Mouse (Mus musculus): ENCODE data around the gene T.

Gene T

GRCm38 (mm10) chr17:8433121-8433977, 874 bp upstream of the T start:
- no peak for DNase-seq (ENCODE audit: low read depth)

- no peak for DNase-seq (ENCODE audit: low read depth)
These were observed 2.0 kb downstream of the T start for GRCm38 (mm10) chr17:8436184-8436583.

- no peak for DNase-seq (ENCODE audit: low read depth)
These were observed 9.8 kb downstream of the T start for GRCm38 (mm10) chr17:8444062-8444461.

- DNase-seq (ENCODE audit: low read depth) = no peak
These were observed 13.5 kb downstream of the T start for GRCm38 (mm10) chr17:8447676-8448192.

GRCm38 (mm10) chr17:8448324-8448723, 14.1 kb downstream of the T start:
- DNase-seq (ENCODE audit: low read depth) = no peak

- DNase-seq (ENCODE audit: low read depth) = no peak
These were observed 21.0 kb downstream of the T start for GRCm38 (mm10) chr17:8455196-8455595.

GRCm38 (mm10) chr17:8455601-8456000, 21.4 kb downstream of the T start:
- DNase-seq (ENCODE audit: low read depth) = no peak

- no peak for DNase-seq (ENCODE audit: low read depth)
These were observed 22.7 kb downstream of the T start for GRCm38 (mm10) chr17:8456856-8457460.

- no peak for DNase-seq (ENCODE audit: low read depth)
These were observed 27.3 kb downstream of the T start for GRCm38 (mm10) chr17:8461568-8461967.

- DNase-seq (ENCODE audit: low read depth) = peak; percentile 71
These were observed 29.4 kb downstream of the T start for GRCm38 (mm10) chr17:8463482-8464128.

GRCm38 (mm10) chr17:8467771-8468170, 33.5 kb downstream of the T start:
- no peak for DNase-seq (ENCODE audit: low read depth)

GRCm38 (mm10) chr17:8468716-8469344, 34.6 kb downstream of the T start:
- peak; percentile 55 for DNase-seq (ENCODE audit: low read depth)

- no peak for DNase-seq (ENCODE audit: low read depth)
These were observed 44.3 kb downstream of the T start for GRCm38 (mm10) chr17:8478554-8478953.

GRCm38 (mm10) chr17:8479493-8480128, 45.4 kb downstream of the T start:
- DNase-seq (ENCODE audit: low read depth) = no peak

- DNase-seq (ENCODE audit: low read depth) = no peak
These were observed 47.6 kb downstream of the T start for GRCm38 (mm10) chr17:8481797-8482196.

GRCm38 (mm10) chr17:8482876-8483275, 48.7 kb downstream of the T start:
- DNase-seq (ENCODE audit: low read depth) = no peak

- no peak for DNase-seq (ENCODE audit: low read depth)
These were observed 50.0 kb downstream of the T start for GRCm38 (mm10) chr17:8484246-8484645.

GRCm38 (mm10) chr17:8485146-8485545, 50.9 kb downstream of the T start:
- DNase-seq (ENCODE audit: low read depth) = no peak

GRCm38 (mm10) chr17:8487824-8488223, 53.6 kb downstream of the T start:
- DNase-seq (ENCODE audit: low read depth) = no peak

- no peak for DNase-seq (ENCODE audit: low read depth)
These were observed 56.7 kb downstream of the T start for GRCm38 (mm10) chr17:8490971-8491370.

All from c-Kit-positive CD71-negative TER-119-negative erythroid progenitor cells, embryonic 14.5 days (primary cell).